Mouse (Mus musculus) cerebellum, postnatal 4 days (tissue): ENCODE data around the gene Emp3.
"Not testable (repeated sequence)": the region's sequence is repeated elsewhere in the genome, so short reads cannot be mapped to it uniquely, and the experiment has no call there.

Experiments used
- DNase-seq, 2 experiments: peaks; one replicate each; pipeline ENCODE4 v3.0.0; 2022; ENCODE audit warnings: low spot score in 2 of 2, mixed read lengths in 1 of 2

The Emp3 gene

DNA sequence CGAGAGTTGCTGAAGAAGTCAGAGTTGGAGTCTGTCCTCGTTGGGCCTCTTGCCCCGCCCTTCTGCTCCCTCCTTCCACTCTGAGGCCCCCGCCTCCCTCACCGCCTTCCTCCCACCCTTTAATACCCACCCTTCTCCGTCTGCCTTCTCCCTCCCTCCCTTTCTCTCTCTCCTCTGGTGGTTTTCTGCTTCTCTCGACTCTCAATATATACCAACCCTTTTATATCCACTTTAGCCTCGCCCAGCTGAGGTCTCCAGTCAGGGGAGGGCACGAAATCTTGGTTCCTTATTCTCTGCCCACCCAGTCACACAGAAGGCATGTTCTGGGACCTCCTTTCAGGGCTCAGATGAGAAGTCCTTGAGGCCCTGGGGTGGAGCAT, at the start of gene Emp3:
Emp3 (minus strand) TSS at position 163 of the 380 bp plus-strand sequence.
- DNase-seq, result no peak

DNA sequence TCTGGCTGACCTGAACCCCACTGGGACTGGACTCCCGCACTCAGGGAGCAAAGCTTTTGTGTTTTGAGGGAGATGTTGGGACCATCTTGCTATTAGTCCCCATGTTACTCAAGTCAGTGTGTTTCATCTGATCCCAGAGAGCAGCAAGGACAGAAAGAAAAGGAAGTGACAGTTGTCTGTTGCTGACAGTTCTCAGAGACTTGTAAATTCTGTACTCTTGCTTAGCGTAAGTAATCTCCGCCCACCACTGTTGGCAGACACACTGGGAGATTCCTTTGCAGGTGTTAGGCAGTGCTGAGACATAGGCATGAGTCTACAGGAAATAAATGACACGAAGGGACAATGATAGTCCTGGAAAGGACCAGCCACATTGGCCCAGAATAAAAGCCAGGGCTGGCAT, 35.4 kb upstream of the Emp3 start:
- no peak for DNase-seq

- DNase-seq, result no peak
These were observed 27.9 kb upstream of the Emp3 start for GRCm38 (mm10) chr7:45949061-45949460.

- DNase-seq, result not testable (repeated sequence)
These were observed 22.1 kb upstream of the Emp3 start for GRCm38 (mm10) chr7:45943280-45943679.

DNA sequence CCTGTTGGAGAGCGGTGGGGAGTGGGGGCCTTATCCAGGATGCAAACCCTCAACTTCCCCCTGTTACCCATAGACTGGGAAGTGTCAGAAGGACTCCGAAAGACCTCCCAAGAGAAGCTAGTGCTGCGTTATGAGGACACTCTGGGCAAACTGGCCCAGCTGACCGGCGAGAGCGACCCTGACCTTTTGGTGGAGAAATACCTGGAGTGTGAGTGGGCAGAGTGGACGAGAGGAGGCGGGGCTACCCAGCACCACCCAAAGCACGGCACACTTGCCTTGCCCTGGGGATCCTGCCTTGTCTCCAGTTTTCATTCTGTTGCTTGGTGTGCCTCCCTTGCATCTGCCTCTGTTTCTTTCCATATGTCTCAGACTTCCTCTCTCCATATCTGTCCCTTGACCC, 20.8 kb upstream of the Emp3 start:
- no peak for DNase-seq

- no peak for DNase-seq
These were observed 18.6 kb upstream of the Emp3 start for GRCm38 (mm10) chr7:45939836-45940235.

DNA sequence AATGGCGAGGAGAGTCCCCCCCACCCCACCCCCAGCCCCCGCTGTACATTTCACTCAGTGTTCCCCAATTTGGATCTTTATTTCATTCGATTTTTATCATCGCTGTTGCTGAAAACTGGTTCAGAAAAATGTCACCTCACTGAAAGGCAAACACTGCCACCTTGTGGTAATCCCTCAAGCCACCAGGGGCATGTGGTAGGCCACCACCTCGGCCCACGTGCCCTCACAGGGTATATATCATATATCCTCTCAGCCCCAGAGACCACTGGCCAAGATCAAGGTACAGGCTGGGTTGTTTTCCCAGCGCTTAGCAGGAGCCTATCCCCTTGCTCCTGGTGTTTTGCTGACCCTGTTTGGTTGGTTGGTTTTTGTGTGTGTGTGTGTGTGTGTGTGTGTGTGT, 13.9 kb upstream of the Emp3 start:
- peak in 1 of 2 experiments; percentile 69 for DNase-seq

DNA sequence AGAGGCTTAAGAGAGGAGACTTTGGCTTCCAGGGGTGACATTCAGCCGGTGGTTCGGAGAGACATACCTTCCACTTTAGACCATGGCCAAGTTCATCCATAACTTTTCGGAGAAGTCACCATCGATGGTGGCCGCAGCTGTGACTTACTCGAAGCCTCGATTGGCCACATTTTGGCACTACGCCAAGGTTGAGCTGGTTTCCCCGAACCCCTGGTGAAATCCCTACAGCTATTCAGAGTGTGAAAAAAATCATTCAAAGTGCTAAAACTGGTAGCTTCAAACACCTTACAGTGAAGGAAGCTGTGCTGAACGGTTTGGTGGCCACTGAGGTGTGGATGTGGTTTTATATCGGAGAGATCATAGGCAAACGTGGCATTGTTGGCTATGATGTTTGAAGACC, 12.6 kb upstream of the Emp3 start:
- DNase-seq, result not testable (repeated sequence)

- DNase-seq, result no peak
These were observed 8.5 kb upstream of the Emp3 start for GRCm38 (mm10) chr7:45929688-45930087.

- DNase-seq, result peak in 1 of 2 experiments; percentile 21
These were observed 7.6 kb upstream of the Emp3 start for GRCm38 (mm10) chr7:45928626-45929295.

DNA sequence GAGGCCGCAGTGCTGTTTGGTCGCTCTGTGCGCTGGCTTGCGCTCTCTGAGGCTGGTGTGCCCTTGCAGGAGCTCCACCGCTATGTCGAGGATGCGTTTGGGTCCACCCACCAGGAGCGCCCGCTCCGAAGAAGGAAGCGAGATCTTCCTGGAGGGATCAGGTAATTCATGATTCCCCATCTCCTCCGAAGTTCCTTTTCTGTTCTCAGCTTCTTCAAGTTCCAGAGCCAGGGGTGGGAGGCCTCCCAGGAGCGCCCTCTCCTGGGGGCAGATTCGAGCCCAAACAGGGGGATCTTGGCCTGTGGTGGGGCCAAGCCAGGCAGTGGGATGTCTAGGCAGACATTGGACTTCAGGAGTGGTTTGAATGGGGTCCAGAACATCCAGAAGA, 3.2 kb upstream of the Emp3 start:
- no peak for DNase-seq

- peak in 1 of 2 experiments; percentile 50 for DNase-seq
These were observed 2.7 kb upstream of the Emp3 start, which contains the start of gene Ccdc114 for GRCm38 (mm10) chr7:45923762-45924428. Gene Ccdc114 (plus strand): TSS chr7:45924072.

GRCm38 (mm10) chr7:45922928-45923761, 1.9 kb upstream of the Emp3 start:
- peak; percentile 80 to 86 for DNase-seq

- DNase-seq, result no peak
These were observed 871 bp upstream of the Emp3 start for GRCm38 (mm10) chr7:45921950-45922600.

DNA sequence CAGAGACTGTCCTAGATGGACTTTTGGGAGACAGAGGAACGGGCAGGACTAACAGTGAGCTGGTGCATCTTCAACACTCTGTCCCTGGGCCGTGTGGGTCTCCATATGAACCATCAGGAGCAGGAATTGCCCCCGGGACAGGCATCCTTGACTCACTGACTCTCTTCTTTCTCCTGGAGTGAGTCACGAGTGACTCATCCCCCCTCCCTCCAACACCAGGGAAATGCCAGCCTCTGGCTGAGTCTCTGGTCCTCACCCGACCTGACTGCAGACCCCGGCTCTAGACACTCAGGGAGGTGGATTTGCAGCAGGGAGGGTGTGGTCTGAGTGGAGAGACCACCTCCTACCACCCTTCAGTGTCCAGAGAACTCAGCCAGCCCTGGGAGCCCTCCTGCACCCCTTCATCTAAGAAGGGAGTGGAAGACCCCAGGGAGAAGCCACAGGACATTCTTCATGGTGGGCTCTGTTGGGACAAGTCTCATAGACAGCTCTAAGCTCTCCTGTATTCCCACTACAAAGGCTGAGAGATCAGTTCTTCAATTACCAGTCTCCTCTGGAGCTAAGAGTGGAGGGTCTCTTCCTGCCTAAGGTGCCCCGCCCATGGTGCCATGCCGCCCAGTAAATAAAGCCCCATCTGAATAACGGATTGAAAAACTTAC, 492 bp downstream of the Emp3 start:
- no peak for DNase-seq

DNA sequence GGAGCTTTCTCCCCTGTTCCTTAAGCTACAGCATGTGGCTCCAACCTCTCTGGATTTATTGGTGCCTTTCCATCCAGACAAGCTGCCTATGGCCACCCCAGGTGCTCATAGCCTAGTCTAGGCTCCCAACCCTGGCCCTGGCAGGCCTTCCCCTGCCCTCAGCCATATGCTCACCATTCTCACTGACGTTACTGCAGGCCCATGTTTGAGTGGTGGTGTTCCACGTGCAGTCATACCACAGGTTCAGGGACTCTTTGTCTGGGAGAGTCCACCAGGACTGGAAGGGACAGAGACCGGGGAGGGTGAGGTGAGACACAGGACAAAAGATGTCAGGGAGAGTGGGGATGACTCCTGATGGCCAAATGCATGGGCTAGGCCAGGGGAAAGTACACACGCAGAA, 1.4 kb downstream of the Emp3 start:
- no peak for DNase-seq

DNA sequence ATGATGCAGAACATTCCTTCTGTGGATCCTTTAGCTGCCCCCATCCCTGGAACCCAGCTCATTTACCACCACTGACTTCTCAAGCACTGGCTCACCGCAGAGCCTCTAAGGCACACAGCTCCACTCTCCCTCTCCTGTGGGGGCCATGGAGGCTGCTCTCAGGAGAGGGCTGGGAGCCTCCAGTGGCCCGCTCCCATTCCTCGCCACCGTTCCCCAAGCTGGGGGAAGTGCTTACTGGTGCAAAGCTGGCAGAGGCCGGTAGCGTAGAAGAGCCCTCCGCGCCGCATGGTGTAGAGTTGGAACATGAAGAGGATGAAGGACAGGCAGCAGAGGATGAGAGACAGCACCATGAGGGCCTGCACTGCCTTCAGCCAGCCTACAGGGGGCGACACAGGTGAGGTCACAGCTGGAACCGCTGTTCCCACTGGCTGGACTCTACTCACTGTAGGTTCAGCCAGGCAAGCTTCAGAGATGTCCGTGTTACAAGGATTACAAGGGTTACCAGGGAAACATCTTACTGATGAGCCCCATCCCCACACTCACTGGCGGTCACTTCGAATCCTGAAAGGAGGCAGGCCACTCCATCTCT, 2.0 kb downstream of the Emp3 start:
- DNase-seq, result no peak

- DNase-seq, result no peak
These were observed 3.3 kb downstream of the Emp3 start for GRCm38 (mm10) chr7:45917926-45918325.

GRCm38 (mm10) chr7:45917004-45917704, 4.0 kb downstream of the Emp3 start:
- DNase-seq, result no peak
